Mouse (Mus musculus): Measurements from ENCODE around the gene D8Ertd738e. TPM values are rescaled to one million over a fixed set of nuclear protein-coding genes. Genes with fewer than 3 reads are reported as not detected.

Gene D8Ertd738e
- polyA plus RNA-seq (2015; fragmentation: Nextera tagmentation; extraction: Ambion mirVana) = 351 and 357 TPM in 2 replicates

GRCm38 (mm10) chr8:84249257-84250170, at the start of gene D8Ertd738e:
TSS of gene D8Ertd738e (minus strand) at chr8:84249719.

GRCm38 (mm10) chr8:84269950-84270773, 20.6 kb upstream of the D8Ertd738e start, which contains the start of gene Ccdc130:
TSS of gene Ccdc130 (minus strand) at chr8:84270380.

DNA sequence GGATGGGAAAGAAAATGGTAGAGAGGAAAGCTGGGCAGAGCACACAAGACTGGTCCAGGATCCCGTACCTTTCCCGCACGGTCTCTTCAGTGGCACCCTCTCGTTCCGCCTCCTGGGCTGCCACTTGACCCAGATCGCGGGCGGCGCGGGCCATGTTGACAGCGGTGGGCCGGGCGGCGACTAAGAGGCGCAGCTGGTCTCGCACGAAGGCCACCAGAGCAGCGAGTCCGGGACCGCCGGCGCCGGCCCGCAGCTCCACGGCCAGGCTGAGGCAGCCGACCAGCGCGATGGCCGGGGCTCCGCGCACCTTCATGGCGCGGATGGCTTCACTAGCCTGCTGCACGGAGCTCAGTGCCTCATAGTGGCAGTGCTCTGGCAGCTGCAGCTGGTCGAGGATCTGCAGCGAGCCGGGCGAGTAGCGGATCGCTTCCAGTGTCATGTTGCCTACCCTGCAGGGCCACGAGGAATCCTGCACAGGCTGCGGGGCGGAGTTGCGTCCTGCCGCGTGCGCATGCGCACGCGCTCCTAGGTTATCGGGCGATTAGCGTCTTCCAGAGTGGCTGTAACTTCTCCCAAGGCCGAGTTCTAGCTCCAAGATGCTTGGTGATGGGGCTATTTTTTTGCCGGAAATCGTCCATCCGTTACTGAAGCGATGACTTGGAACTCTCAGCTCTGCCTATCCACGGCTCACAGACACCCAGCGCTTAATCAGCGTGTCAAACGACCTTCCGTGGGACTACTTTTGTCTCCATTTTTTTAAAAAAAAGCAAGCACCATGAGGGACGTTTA, 7.5 kb upstream of the D8Ertd738e start, which contains the start of gene Mri1:
Gene Mri1 (minus strand): TSS at position 505 of the 789 bp plus-strand sequence.

DNA sequence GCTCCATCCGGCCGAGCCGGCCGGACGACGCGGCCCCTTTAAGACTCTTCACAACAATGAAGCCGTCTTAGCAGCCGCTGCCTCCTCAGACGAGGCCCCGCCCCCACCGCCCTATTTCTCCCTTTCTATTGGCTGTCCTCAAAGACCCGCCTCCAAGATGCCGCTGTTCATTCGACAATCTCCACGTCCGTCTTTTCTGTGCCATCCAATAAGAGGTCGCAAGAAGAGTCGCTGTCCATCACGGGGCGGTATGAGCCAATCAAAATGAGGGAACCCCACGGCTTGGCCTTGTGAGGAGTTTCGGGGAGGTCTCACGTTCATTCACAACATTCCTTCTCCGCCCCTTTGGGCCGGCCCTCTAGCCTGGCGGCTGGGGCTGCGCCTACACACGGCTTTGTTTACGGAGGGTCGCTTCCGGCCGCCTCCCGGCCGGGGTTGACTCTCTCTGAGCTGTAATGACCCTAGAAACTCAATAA, 12.5 kb downstream of the D8Ertd738e start, which contains the start of gene Zswim4:
Gene Zswim4 (minus strand): TSS at position 58 of the 476 bp plus-strand sequence.

MicroRNAs within 50 kb of the gene (microRNA counts, 519-probe panel; counts per million panel counts)
- microRNA mmu-miR-23a (5,809 counts per million, percentile 91 among the panel's probes with 10 or more counts), microRNA mmu-miR-27a (6,159 counts per million, percentile 92 among the panel's probes with 10 or more counts)

Small RNA genes within 50 kb of the gene (microRNA-seq; reads per million reads assigned to microRNA genes)
- gene Mir23a (20,428 to 20,680 reads per million in 2 experiments), gene Mir24-2 (0 reads per million in 2 experiments), gene Mir27a (383 to 492 reads per million in 2 experiments), gene Mir3074-2 (0 reads per million in 2 experiments)

Other genes starting within 250 kb of the D8Ertd738e start
- 0.83 and 0.86 TPM in 2 replicates for gene 1700067K01Rik, start 248.2 kb downstream of the D8Ertd738e start, polyA plus RNA-seq (2015; fragmentation: Nextera tagmentation; extraction: Ambion mirVana)
- gene 2210011C24Rik, start 237.5 kb downstream of the D8Ertd738e start, polyA plus RNA-seq (2015; fragmentation: Nextera tagmentation; extraction: Ambion mirVana) = 1.5 and 1.6 TPM in 2 replicates
- gene Palm3, start 228.2 kb downstream of the D8Ertd738e start, polyA plus RNA-seq (2015; fragmentation: Nextera tagmentation; extraction: Ambion mirVana) = 3.7 and 3.8 TPM in 2 replicates
- gene Il27ra, start 207.1 kb downstream of the D8Ertd738e start, polyA plus RNA-seq (2015; fragmentation: Nextera tagmentation; extraction: Ambion mirVana) = 0.56 and 0.69 TPM in 2 replicates
- gene Rln3, start 204.7 kb downstream of the D8Ertd738e start, polyA plus RNA-seq (2015; fragmentation: Nextera tagmentation; extraction: Ambion mirVana) = not detected in 2 replicates
- gene Gm10643, start 184.6 kb downstream of the D8Ertd738e start, polyA plus RNA-seq (2015; fragmentation: Nextera tagmentation; extraction: Ambion mirVana) = 1.1 and 1.2 TPM in 2 replicates
- gene Rfx1, start 182.9 kb downstream of the D8Ertd738e start, polyA plus RNA-seq (2015; fragmentation: Nextera tagmentation; extraction: Ambion mirVana) = 2.8 and 3.0 TPM in 2 replicates
- gene Dcaf15, start 145.0 kb downstream of the D8Ertd738e start, polyA plus RNA-seq (2015; fragmentation: Nextera tagmentation; extraction: Ambion mirVana) = 2.7 and 3.4 TPM in 2 replicates
- 0.13 TPM in 1 of 2 replicates, not detected in the other for gene Podnl1, start 123.7 kb downstream of the D8Ertd738e start, polyA plus RNA-seq (2015; fragmentation: Nextera tagmentation; extraction: Ambion mirVana)
- gene Cc2d1a, start 101.8 kb downstream of the D8Ertd738e start, polyA plus RNA-seq (2015; fragmentation: Nextera tagmentation; extraction: Ambion mirVana) = 11.4 TPM in 2 replicates
- 0.61 and 0.62 TPM in 2 replicates for gene 4930432K21Rik, start 101.7 kb downstream of the D8Ertd738e start, polyA plus RNA-seq (2015; fragmentation: Nextera tagmentation; extraction: Ambion mirVana)
- 1.6 and 3.2 TPM in 2 replicates for gene Nanos3, start 64.5 kb downstream of the D8Ertd738e start, polyA plus RNA-seq (2015; fragmentation: Nextera tagmentation; extraction: Ambion mirVana)
- gene Zswim4, start 12.7 kb downstream of the D8Ertd738e start, polyA plus RNA-seq (2015; fragmentation: Nextera tagmentation; extraction: Ambion mirVana) = 4.1 and 4.4 TPM in 2 replicates
- 47.7 and 50.2 TPM in 2 replicates for gene Mri1, start 7.6 kb upstream of the D8Ertd738e start, polyA plus RNA-seq (2015; fragmentation: Nextera tagmentation; extraction: Ambion mirVana)
- 9.9 and 14.3 TPM in 2 replicates for gene Ccdc130, start 20.7 kb upstream of the D8Ertd738e start, polyA plus RNA-seq (2015; fragmentation: Nextera tagmentation; extraction: Ambion mirVana)
- gene Cacna1a, start 138.7 kb upstream of the D8Ertd738e start, polyA plus RNA-seq (2015; fragmentation: Nextera tagmentation; extraction: Ambion mirVana) = 1.3 and 2.7 TPM in 2 replicates

All from skeletal muscle tissue, postnatal 0 days (tissue).